Mouse (Mus musculus) left cerebral cortex, postnatal 10 days (tissue): Measurements from ENCODE around the gene Taf9b. TPM values are rescaled to one million over a fixed set of nuclear protein-coding genes. Genes with fewer than 3 reads are reported as not detected.
"Not testable (repeated sequence)": the region's sequence is repeated elsewhere in the genome, so short reads cannot be mapped to it uniquely, and the experiment has no call there.

Source experiments
- DNase-seq, 2 experiments: peaks; one replicate each; pipeline ENCODE4 v3.0.0; 2021 to 2022; ENCODE audit warnings: low spot score in 2 of 2, mixed read lengths in 1 of 2; ENCODE audit errors: extremely low spot score in 1 of 2
- intact Hi-C: fragments of 180-260 bp; cut with DNase I; formaldehyde crosslinking; loops from one replicate; pipeline ENCODE4 v1.15.1; 2025
- total RNA-seq, 2 experiments: library from RNA; stranded (reverse); gene quantifications; 2 replicates each; pipeline ENCODE4 v1.2.3; 2021

The Taf9b gene
- 10 to 100 TPM; 27.2 to 29.1 TPM for total RNA-seq

- DNase-seq = no peak
- intact Hi-C loops = no loop called here
Observed at GRCm38 (mm10) chrX:106221058-106221457, at the start of gene Taf9b. TSS of gene Taf9b (minus strand) at chrX:106221158.

GRCm38 (mm10) chrX:106255276-106255675 lies 34.3 kb upstream of the Taf9b start, which contains the start of gene Fnd3c2:
TSS of gene Fnd3c2 (minus strand) at chrX:106255376.
- DNase-seq = no peak
- intact Hi-C loops = no loop called here

DNA sequence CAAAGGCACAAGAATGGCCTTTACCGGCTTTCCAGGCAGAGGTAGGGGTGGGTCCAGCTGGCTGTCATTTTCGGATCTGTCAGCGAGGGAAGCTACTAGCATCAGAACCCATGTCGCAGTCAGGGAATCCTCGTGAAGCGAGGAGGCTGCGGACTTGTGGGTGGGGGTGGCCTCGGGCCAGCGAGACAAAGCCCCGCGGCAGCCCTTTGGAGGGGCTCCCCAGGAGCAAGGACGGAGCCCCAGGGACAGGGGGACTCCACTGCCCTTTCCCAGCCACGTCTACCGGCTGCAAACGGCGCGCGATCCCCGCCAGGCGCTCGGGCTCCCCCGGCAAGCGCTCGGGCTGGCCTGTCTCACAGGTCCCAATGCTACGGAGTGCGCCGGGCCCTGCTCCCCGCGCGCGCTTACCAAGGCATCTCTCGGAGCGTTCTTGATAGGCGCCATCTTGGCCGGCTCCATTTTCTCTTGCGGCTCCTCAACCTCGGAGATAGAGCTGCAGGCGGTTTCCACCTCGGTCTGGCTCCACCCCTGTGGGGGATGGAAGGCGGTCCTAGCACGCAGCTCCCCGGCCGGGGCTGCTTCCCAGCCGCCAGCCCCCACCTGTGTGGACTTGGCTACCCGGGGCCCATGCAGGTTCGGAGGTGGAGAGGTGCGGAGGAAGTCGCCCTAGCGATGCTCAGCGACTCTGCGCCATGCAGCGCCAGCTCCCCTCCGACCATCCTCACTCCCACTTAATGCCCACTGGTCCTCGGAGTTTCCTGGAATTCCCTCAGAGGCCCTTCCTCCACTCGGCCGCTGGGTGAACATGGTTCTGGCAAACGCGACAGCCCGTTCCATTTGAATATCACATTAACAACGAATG lies 1.6 kb downstream of the Taf9b start:
- DNase-seq = peak; percentile 62 to 84
- intact Hi-C loops = loop anchor here (5.0 kb wide), 1 partner anchor 168 kb away; no protein-coding TSS in a partner anchor

DNA sequence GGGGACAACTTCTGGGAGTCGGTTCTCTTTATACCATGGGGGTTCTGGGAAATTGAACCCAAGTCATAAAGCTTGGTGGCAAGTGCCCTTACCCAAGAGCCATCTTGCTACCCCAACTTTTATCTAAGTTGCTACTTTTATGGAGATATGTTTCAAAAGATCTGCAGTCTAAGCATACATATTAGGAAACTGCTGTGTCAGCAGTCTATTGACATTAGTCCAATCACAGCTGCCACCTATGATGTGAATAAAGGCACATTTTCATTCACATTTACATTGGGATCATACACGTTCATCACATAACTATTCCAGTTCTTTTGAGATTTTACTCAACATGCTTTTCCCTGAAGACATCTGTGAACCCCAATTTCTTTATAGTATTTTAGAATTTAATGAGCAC lies 11.9 kb downstream of the Taf9b start:
- DNase-seq = no peak
- intact Hi-C loops = no loop called here

DNA sequence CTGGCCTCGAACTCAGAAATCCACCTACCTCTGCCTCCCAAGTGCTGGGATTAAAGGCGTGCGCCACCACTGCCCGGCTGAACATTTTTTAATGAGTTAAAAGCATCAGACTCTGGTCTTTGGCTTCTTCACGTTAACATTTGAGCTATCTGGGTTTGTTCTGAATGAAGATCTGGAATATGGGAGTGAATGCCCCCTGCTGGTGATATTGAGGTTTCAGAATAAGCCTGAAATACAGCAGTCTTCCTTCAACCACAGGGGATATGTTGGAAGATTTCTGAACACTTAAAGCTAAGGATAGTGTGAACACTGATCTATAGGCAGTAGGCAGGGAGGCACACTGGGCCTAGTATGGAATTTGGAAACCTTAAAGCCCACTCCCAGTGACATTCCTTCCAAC lies 22.1 kb downstream of the Taf9b start:
- intact Hi-C loops = no loop called here
- no peak for DNase-seq

DNA sequence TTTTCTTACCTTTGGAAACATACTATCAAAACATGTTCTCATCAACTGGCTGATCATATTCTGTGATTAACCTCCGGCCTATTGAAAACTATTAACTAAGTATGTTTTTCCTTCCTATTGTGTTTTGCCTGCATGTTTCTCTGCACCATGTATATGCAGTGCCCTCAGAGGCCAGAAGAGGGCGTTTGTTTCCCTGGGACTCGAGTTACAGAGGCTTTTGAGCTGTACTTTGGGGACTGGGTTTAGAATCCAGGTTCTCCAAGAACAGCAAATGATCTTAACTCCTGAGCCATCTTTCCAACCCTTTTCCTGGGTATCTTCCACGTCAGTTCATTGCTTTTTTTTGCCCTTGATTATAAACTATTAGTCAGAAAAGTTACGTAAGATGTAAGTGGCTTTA lies 23.6 kb downstream of the Taf9b start:
- intact Hi-C loops = no loop called here
- DNase-seq = no peak

DNA sequence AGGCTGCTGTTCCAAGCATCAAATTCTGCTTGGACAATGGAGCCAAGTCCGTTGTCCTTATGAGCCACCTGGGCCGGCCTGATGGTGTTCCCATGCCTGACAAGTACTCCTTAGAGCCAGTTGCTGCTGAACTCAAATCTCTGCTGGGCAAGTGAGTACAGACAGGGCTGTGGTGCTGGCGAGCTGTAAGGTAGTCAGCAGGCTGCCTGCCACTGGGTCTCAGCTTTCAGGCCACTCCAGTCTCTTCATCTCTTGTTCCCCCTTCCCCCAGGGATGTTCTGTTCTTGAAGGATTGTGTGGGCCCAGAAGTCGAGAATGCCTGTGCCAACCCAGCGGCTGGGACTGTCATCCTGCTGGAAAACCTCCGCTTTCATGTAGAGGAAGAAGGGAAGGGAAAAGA lies 26.6 kb downstream of the Taf9b start:
- DNase-seq, intact Hi-C loops: not testable (repeated sequence)

DNA sequence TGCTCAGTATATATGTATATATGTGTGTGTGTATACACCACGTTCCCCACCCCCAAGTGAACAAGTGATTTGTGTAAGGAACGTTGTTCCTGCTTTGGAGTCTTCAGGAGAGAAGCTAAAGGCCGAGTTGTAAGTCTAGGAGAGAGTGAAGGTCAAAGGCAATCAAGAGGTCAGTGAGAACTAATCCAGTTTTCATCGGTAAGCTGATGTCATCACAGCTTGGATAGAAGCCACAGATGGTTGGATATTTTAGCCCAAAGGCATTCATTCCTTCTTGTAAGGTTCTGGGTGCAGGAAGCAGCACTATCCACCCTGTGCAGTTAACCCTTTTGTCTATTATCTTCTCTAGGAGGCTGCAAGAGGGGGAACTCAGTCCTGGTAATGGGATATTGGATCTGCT lies 30.9 kb downstream of the Taf9b start:
- intact Hi-C loops = no loop called here

DNA sequence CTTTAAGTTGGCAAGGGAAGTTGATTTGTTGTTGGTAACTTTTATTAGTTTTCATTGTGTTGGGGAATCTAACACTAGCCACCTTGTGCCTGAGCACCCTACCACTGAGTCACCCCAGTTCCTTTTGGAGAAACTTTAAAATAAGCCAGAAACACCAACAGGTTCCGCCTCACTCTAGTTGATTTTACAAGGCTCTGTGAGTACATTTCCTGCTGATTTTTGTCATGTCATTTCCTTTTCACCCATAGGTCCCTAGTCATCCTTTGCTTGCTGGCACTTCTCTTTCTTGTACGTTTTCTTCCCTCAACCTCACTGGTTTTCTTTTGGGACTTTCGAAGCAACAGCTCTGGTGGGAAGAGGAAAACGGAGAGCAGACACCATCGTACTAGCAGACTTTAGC lies 31.6 kb downstream of the Taf9b start:
- no peak for DNase-seq
- intact Hi-C loops = no loop called here

More for the DNA sequence above, 30.9 kb downstream of the Taf9b start:
- DNase-seq = no peak

- intact Hi-C loops = no loop called here
- DNase-seq = peak in 1 of 2 experiments; percentile 17
Observed at GRCm38 (mm10) chrX:106187737-106188136, 33.2 kb downstream of the Taf9b start.

DNA sequence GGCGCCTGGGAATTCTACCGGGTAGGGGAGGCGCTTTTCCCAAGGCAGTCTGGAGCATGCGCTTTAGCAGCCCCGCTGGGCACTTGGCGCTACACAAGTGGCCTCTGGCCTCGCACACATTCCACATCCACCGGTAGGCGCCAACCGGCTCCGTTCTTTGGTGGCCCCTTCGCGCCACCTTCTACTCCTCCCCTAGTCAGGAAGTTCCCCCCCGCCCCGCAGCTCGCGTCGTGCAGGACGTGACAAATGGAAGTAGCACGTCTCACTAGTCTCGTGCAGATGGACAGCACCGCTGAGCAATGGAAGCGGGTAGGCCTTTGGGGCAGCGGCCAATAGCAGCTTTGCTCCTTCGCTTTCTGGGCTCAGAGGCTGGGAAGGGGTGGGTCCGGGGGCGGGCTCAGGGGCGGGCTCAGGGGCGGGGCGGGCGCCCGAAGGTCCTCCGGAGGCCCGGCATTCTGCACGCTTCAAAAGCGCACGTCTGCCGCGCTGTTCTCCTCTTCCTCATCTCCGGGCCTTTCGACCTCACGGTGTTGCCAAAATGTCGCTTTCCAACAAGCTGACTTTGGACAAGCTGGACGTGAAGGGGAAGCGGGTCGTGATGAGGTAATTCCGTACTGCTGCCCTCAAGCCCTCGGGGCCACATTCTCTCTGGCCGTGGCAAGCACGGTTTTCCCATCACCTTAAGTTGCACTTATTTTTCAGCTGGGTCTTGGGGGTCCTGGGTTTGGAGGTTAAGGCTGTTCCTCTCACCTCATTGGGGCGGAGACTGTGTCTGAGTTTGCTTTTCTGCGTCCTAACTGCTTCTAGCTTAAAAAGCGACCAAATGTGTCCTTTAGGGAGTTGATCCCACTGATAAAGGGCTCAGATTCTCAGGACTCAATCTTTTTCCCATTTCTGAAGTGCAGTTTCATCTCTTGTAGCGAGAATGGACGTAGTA lies 34.0 kb downstream of the Taf9b start, which contains the start of gene Pgk1:
Gene Pgk1 (plus strand): TSS at position 388 of the 937 bp plus-strand sequence.
- peak; percentile 91 to 95 for DNase-seq
- intact Hi-C loops = no loop called here

- no peak for DNase-seq
- intact Hi-C loops = no loop called here
Observed at GRCm38 (mm10) chrX:106185706-106186105, 35.3 kb downstream of the Taf9b start.

DNA sequence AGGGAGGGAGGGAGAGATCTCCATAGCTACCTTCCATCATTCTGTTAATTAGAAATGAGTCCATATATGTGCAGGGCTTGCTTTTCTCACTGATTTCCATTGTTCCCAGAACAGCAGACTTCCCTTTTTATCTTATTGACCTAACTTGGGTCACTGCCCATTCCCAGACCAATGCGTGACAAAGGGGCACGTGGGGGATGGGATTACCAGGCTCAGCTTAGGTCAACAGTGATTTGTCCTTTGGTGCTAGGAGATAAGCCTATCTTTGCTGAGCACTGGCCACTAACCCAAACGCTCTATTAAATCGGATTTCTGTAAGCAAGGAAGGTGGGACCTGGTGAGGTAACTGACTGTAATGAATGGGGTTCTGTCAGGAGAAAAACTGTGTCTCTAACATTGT lies 36.7 kb downstream of the Taf9b start:
- intact Hi-C loops = no loop called here
- no peak for DNase-seq

DNA sequence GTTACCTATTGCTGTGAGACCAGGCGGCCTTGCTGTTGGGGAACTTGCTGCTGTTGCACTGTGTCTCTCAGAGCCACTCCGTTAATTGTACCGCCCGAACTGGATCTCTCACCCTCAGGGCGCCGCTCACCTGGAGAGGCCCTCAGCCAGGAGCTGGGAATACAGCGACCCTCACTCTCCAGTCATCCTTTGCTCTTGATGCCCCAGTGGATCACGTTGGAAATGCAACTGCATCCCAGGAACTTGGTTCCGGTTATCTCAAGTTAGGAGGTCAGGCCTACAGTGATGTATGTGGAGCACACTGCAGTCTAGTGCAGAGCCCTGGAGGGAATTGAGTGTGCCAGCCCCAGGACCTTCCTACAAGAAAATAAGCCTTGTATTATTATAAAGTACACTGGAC lies 44.6 kb downstream of the Taf9b start:
- DNase-seq = no peak
- intact Hi-C loops = no loop called here

DNA sequence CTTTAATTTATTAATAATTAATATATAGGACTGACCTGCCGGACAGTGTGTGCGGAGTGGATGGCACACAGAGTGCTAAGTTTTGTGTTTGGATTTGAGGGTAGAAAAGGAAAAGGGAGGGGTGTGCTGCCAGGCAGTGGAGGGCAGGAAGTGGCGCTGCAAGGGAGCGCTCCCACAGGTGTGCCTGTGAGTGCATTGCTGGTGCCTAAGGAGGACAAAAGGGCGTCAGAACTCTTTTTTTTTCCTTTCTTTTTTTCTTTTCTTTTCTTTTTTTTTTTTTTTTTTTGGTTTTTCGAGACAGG lies 49.2 kb downstream of the Taf9b start:
- no peak for DNase-seq
- intact Hi-C loops = loop anchor here (2.0 kb wide), 1 partner anchor 145 kb away; the partner anchor contains the start of gene Atp7a

- peak; percentile 63 to 73 for DNase-seq
- intact Hi-C loops = loop anchor here (2.0 kb wide), 1 partner anchor 144 kb away; the partner anchor contains the start of gene Atp7a
Observed at GRCm38 (mm10) chrX:106171106-106171852, 49.7 kb downstream of the Taf9b start.

DNA sequence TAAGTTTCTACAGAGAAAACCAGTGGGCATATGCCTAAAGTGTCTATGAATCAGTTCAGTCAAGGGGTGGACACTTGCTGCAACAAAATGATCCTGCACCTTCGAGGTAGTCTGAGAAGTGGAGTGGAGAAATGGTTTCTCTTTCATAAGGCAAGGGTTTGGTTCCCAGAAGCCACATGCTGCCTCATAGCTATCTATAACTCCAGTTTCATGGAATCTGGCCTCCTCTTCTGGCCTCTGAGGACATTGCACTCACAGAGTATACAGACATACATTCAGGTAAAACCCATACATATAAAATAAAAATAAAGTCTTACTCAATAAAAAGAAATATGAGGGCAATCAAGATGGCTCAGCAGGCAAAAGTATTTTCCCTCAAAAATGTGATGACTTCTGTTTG lies 55.9 kb downstream of the Taf9b start:
- intact Hi-C loops = no loop called here

GRCm38 (mm10) chrX:106164555-106164954 lies 56.4 kb downstream of the Taf9b start:
- DNase-seq = no peak
- intact Hi-C loops = no loop called here

More for the DNA sequence above, 55.9 kb downstream of the Taf9b start:
- DNase-seq = no peak

- no peak for DNase-seq
- intact Hi-C loops = no loop called here
Observed at GRCm38 (mm10) chrX:106163995-106164394, 57.0 kb downstream of the Taf9b start.
